Mouse (Mus musculus): ENCODE results near the gene Rbm48. TPM values are rescaled to one million over a fixed set of nuclear protein-coding genes. Genes with fewer than 3 reads are reported as not detected.
"Not testable (repeated sequence)": the region's sequence is repeated elsewhere in the genome, so short reads cannot be mapped to it uniquely, and the experiment has no call there.

Rbm48 gene
- 45.5 and 67.2 TPM in 2 replicates for total RNA-seq (2017)

DNA sequence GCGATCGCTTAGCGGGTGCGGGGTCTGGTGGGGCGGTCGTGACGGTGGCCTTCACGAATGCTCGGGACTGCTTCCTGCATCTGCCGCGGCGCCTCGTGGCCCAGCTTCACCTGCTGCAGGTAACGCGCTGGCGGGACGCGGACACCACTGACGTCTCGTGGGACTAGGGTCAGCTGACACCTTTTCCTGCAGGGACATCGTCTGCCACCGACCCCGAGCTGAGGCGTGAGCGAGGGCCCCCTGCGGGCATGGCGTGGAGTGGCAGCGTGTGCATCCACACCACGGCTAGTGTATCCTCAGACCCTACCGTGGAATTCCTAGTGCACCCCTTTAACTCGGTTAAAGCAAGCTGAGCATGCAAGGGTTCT, at the start of gene Rbm48:
Gene Rbm48, minus strand, starts transcription at position 187 of the 368 bp plus-strand sequence.
- ATAC-seq (ENCODE audit: extremely low read depth, insufficient number of reproducible peaks, low FRiP score, poor library complexity, severe bottlenecking): peak; percentile 69

DNA sequence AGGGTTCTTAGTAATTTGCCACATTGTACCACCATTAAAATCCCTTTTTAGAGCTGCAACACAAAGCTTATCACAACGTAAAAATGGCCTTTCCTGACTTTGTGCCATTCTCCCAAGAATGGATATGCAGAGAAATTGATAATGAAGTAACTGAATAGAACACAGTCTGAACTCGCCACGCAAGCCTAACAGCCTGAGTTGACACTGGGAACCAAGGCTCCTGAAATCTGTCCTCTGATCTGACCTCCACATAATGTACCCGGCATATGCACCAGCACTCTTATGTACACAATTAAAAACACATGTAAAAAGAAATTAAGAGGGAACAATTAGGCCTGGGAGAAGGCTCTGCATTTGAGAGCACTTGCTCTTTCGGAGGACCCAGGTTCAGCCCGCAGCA, 48.9 kb upstream of the Rbm48 start:
- no peak for ATAC-seq (ENCODE audit: extremely low read depth, insufficient number of reproducible peaks, low FRiP score, poor library complexity, severe bottlenecking)

DNA sequence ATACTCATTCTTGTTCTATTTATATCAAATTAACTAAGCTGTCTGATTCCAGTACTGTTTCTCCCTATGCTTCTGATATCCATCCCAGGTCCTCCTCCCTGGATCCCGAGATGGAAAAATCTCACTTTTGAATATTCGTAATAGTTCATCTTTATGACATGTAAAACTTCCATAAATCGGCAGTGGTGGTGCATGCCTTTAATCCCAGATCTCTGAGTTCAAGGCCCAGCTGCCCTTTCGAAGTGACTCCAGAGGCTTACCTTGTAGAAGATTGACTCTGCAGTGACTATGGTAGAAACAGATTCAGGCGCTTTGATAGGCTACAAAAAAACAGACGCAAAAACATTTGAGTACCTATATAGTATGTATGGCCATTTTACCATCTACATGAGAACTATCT, 48.2 kb upstream of the Rbm48 start:
- ATAC-seq (ENCODE audit: extremely low read depth, insufficient number of reproducible peaks, low FRiP score, poor library complexity, severe bottlenecking): no peak

GRCm38 (mm10) chr5:3635286-3635685, 38.9 kb upstream of the Rbm48 start:
- no peak for ATAC-seq (ENCODE audit: extremely low read depth, insufficient number of reproducible peaks, low FRiP score, poor library complexity, severe bottlenecking)

GRCm38 (mm10) chr5:3633951-3634350, 37.6 kb upstream of the Rbm48 start:
- no peak for ATAC-seq (ENCODE audit: extremely low read depth, insufficient number of reproducible peaks, low FRiP score, poor library complexity, severe bottlenecking)

DNA sequence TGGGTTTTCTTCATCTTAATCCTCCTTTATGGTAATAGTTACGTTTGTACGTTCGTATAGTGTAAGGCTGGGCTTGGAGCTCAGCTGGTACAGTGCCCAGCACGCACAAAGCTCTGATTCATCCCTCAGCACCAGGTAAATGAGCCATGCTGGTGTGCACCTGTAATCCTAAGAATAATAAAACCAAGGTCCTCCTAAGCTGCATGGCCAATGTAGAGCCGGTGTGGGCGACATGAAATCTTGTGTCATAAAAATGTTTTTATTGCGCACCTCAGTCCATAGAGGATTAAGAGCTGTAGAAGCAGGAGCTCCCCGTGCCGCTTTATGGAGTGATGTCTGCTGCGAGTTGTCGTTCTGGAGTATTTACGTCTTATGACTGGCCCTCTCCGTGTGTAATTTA, 36.9 kb upstream of the Rbm48 start:
- no peak for ATAC-seq (ENCODE audit: extremely low read depth, insufficient number of reproducible peaks, low FRiP score, poor library complexity, severe bottlenecking)

DNA sequence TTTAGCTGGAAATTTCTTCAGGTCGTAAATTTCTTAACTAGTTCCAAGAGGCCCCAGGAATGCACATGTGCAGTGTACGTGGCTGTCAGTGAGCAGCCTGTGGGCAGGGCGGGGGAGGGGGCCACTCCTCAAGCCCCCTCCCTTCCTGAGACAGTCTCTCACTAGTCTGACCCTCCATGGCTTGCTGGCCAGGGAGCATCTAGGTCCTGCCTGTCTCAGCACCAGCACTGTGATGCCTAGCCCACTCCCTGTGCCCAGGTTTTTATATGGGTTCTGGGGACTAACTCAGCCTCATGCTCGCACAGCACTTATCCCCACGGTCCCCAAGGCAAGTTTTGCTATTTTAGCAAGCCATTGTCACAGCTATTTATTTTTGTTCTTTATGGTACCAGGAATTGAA, 35.9 kb upstream of the Rbm48 start:
- no peak for ATAC-seq (ENCODE audit: extremely low read depth, insufficient number of reproducible peaks, low FRiP score, poor library complexity, severe bottlenecking)

GRCm38 (mm10) chr5:3631512-3632271, 35.3 kb upstream of the Rbm48 start:
- no peak for ATAC-seq (ENCODE audit: extremely low read depth, insufficient number of reproducible peaks, low FRiP score, poor library complexity, severe bottlenecking)

DNA sequence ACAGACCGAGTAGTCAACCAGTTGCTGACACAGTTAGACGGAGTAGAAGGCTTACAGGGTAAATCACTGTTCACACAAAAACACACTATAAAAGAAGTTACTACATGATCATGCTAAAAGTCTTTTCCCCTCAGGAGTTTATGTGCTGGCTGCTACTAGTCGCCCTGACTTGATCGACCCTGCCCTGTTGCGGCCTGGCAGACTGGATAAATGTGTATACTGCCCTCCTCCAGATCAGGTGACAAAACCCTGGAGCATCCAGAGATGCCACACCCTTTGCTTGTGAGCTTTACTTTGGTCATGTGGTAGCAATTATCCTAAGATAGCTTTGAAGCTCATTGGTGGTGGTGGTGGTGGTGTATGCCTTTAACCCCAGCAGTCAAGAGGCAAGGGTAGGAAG, 33.7 kb upstream of the Rbm48 start:
- ATAC-seq (ENCODE audit: extremely low read depth, insufficient number of reproducible peaks, low FRiP score, poor library complexity, severe bottlenecking): no peak

DNA sequence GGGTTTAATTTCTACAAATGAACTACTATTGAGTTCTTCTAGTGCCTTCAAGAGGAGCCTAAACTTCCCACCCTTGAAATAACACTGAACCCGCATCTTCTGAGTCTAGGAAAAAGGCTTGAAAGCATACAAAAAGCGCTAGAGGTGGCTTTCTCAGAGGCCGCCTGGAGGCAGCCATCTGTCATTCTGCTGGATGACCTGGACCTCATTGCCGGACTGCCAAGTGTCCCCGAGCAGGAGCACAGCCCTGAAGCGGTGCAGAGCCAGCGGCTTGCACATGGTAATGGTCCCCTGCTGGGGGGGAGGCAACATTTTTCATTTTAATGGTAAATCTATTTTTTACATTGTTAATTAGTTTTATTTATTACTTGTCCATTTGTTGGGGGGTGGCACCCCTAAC, 24.1 kb upstream of the Rbm48 start:
- ATAC-seq (ENCODE audit: extremely low read depth, insufficient number of reproducible peaks, low FRiP score, poor library complexity, severe bottlenecking): no peak

- ATAC-seq (ENCODE audit: extremely low read depth, insufficient number of reproducible peaks, low FRiP score, poor library complexity, severe bottlenecking): not testable (repeated sequence)
Measured at GRCm38 (mm10) chr5:3611835-3612234, 15.4 kb upstream of the Rbm48 start.

DNA sequence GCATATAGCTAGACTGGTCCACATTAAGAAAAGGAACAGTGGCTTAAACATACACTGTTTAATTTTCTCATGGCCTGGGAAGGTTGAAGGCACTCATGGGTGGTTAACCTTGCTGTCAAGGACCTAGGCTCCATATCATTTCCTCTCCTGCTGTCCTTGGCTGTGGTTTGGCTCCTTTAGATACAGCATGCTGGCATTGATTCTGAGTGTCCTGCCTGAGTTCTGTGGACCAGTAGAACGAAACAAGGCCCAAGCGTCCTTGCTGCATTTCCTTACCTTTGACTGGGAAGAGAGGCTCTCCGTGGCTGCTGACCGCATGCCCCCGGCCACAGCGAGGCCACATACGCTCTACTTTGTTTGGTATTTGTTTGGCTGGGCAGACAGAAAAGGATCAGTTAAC, 12.9 kb upstream of the Rbm48 start:
- no peak for ATAC-seq (ENCODE audit: extremely low read depth, insufficient number of reproducible peaks, low FRiP score, poor library complexity, severe bottlenecking)

- ATAC-seq (ENCODE audit: extremely low read depth, insufficient number of reproducible peaks, low FRiP score, poor library complexity, severe bottlenecking): no peak
Measured at GRCm38 (mm10) chr5:3607114-3607513, 10.7 kb upstream of the Rbm48 start.

GRCm38 (mm10) chr5:3600790-3601189, 4.4 kb upstream of the Rbm48 start:
- ATAC-seq (ENCODE audit: extremely low read depth, insufficient number of reproducible peaks, low FRiP score, poor library complexity, severe bottlenecking): no peak

GRCm38 (mm10) chr5:3600298-3600697, 3.9 kb upstream of the Rbm48 start:
- no peak for ATAC-seq (ENCODE audit: extremely low read depth, insufficient number of reproducible peaks, low FRiP score, poor library complexity, severe bottlenecking)

DNA sequence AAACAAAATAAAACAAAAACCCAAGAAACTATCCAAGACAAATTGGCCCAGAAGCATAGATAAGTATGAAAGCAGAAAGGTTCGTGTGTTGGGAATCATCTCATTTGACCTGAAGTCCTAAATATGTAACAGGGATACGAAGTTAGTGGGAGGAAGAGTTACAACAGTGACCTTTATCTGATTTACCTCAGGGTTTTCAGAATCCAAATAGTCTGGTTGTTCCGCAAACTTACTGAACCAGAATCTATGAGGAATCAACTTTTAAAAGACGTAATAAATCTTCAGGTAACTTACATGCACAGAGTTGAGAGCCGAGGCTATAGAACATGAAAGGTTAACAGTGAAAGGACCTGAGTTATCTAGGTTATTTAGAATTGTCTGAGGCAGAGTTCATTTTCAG, 2.4 kb upstream of the Rbm48 start:
- ATAC-seq (ENCODE audit: extremely low read depth, insufficient number of reproducible peaks, low FRiP score, poor library complexity, severe bottlenecking): no peak

DNA sequence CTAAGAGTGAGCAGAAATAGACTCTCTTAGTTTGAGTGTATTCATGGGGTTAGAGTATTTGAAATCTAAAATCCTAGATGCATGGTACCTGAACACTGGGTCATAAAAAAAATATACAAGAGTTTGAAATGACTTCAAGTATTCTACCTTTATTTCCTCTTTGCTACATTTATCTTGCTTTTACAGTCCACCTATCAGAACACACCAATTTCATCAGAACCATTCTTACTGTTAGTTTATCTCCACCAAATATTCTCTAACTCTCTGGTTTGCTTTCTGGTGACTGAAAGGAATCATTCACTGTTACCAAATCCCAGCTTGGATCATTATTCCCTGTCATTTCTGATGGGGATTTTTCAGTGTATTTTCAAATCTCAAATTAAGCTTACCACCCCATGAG, 786 bp upstream of the Rbm48 start:
- no peak for ATAC-seq (ENCODE audit: extremely low read depth, insufficient number of reproducible peaks, low FRiP score, poor library complexity, severe bottlenecking)

DNA sequence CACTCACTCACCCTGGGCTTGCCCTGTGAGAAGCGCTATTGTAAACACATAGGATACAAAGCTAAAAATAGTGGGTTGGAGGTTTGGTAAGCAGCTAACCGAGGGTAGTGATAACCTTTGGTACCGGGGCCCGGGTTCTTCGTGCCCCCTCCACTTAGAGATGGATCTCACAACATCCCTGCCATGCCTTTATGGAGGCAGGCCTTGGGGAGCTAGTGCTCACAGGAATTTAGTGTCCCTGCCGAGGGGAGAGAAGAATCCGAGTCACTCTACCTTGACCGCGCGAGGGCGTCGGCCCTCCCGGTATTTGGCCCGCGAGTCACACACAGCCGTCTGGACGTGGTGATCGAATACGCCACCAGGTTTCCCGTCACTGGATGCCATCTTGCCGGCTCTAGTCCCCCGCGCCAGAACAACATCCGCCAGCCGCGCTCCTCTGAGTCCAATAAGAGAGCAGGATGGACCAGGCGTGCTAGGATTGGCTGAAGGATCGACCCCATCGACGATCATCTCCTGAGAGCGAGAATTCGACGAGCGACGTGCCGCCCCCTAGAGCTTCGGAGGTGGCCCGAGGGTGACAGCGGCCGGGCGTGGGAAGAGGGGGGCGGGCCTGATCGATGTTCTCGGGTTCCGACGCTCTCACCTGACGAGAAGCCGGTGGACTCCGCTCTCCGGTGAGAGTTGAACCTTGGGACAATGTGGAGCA, 539 bp downstream of the Rbm48 start, which contains the start of gene Pex1:
Gene Pex1, plus strand, starts transcription at position 374 of the 706 bp plus-strand sequence.
- ATAC-seq (ENCODE audit: extremely low read depth, insufficient number of reproducible peaks, low FRiP score, poor library complexity, severe bottlenecking): peak; percentile 94

DNA sequence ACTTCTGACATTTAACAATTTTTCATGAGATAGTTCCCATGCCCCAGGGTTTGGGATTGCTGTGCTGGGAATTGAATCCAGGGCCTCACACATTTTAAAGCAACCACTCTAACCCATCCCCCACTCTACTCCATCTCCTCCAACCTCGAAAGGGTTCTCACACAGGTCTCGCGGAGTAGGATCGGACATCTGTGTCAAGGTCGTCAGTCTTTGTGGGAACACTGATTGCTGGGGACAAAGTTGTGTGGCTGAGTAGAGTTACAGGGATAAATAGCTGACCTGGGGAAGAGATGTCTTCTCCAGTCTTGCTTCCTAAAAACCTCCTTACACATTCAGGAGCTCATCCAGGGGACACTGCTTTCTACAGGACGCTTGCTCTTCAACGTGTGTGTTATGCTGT, 17.3 kb downstream of the Rbm48 start:
- ATAC-seq (ENCODE audit: extremely low read depth, insufficient number of reproducible peaks, low FRiP score, poor library complexity, severe bottlenecking): no peak

GRCm38 (mm10) chr5:3577939-3578338, 18.4 kb downstream of the Rbm48 start:
- ATAC-seq (ENCODE audit: extremely low read depth, insufficient number of reproducible peaks, low FRiP score, poor library complexity, severe bottlenecking): no peak

Data from neutrophil, adult 5-6 weeks (primary cell).